Mouse (Mus musculus) T-helper 2 cell (primary cell): ENCODE measurements around the gene Olfr195.
"Not testable (repeated sequence)": the region's sequence is repeated elsewhere in the genome, so short reads cannot be mapped to it uniquely, and the experiment has no call there.

Experiments
- in situ Hi-C: fragments of 300-600 bp; cut with MboI, MseI; formaldehyde crosslinking; loops from one replicate; pipeline ENCODE4 v1.15.1; 2025; ENCODE audit warnings: high pct_unique_total_duplicates

Gene Olfr195

DNA sequence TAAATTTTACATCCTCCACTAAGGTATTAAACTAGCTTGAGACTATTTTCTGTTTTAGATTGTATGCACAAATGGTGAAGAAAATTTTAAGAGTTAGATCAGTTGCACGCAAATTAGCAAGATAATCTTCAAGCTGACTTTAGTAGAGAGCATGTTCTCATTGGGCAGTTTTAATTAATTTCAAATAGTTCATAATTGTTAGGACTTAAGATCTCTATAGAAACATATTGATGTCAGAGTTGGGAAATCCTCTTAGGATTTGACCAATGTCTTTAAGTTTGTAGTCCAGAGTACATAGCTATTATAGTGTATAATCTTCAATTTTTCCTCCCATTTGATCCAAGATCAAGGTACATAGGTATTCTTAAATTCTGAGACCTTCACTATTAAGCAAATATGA, at the start of gene Olfr195:
Olfr195 (plus strand) TSS at position 301 of the 400 bp plus-strand sequence.
- in situ Hi-C loops: no loop called here

DNA sequence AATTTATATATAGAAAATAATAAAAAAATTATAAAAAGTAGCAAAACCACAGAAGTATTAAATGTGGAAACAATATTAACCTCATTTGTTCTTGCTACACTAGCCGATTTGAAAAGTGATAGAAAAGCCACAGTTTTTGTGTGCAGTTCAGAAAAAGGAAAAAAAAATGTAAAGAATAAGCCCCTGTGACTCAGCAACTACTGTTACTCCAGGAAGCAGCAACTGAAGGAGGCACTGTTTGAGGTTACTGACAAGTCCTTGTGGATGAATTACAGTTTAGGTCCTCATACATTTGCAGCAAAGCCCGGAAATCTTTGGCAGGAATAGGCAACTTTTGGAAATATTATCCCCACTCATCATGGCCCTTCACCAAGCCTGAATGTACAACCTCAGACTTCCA, 41.5 kb upstream of the Olfr195 start:
- in situ Hi-C loops: no loop called here

GRCm38 (mm10) chr16:59108522-59108921, 38.3 kb upstream of the Olfr195 start:
- in situ Hi-C loops: not testable (repeated sequence)

GRCm38 (mm10) chr16:59111781-59112180, 35.1 kb upstream of the Olfr195 start, which contains the start of gene Olfr193:
TSS of gene Olfr193 (minus strand) at chr16:59111881.
- in situ Hi-C loops: no loop called here

GRCm38 (mm10) chr16:59120969-59121368, 25.9 kb upstream of the Olfr195 start, which contains the start of gene Olfr194:
TSS of gene Olfr194 (minus strand) at chr16:59121069.
- in situ Hi-C loops: no loop called here

DNA sequence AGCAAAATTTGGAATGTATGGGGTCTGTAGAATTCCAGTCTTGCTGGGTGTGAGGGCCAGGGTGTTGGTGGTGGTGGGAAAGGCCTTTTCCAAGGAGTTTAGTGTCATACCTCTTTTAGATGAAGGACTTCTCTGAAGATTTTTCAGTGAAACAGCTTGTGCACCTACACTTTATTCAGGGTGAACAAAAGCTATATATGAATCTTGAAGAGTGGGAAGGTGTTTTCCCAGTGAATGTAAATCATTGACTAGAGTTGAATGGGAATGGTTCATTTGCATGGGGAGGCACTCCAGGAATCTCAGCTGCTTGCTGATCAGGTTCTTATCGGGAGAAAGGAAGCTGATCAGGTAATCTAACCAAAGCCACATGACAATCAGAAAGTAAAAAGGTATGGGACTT, 16.1 kb upstream of the Olfr195 start:
- in situ Hi-C loops: no loop called here

GRCm38 (mm10) chr16:59141105-59141504, 5.7 kb upstream of the Olfr195 start:
- in situ Hi-C loops: no loop called here

- in situ Hi-C loops: no loop called here
These were observed 5.2 kb downstream of the Olfr195 start for GRCm38 (mm10) chr16:59151996-59152395.

DNA sequence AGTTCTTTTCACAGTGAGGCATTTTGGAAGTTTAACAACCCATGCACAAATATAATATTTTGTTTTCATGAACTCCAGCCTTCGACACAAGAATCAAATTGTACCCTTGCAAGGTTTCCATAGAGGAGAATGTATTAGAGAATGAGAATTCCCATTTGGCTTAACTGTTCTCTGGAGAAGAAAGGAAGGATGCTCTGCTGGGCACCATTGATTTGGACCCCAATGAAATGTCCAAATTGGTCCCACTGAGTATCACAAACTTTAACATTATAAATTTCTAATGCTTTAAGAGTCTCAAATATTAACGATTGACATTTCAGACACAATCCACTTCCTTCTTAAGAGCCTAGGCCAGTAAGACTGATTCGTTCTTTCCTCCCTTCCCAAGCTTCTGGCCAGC, 23.5 kb downstream of the Olfr195 start, which contains the start of gene Olfr196:
Olfr196 (minus strand) TSS at position 101 of the 400 bp plus-strand sequence.
- in situ Hi-C loops: no loop called here
